Mouse (Mus musculus) heart, postnatal 0 days (tissue): ENCODE measurements at regions not wholly inside any gene's neighbourhood (a gene's known extent, or its start where the extent isn't known, plus 50 kb on each side); places are given as distances from the start of the nearest gene placed in this dataset.

Experiments
- ATAC-seq: fragments of 200-750 bp; cut with Nextera tagmentation; 2 replicates; pipeline ENCODE4 v1.8.0; 2017; ENCODE audit warnings: low read depth, moderate number of reproducible peaks, moderate library complexity; ENCODE audit not compliant: insufficient read depth
- DNase-seq: peaks from one replicate; pipeline ENCODE4 v3.0.0-alpha.2; 2016; ENCODE audit warnings: low spot score
- H3K27ac ChIP-seq: fragments of 300-500 bp; sonication (generic); 2 replicates; pipeline ENCODE4 v1.5.1; 2014; ENCODE audit warnings: low read depth, mild to moderate bottlenecking
- H3K27me3 ChIP-seq: fragments of 300-500 bp; sonication (generic); 2 replicates; pipeline ENCODE4 v1.6.1; 2014; ENCODE audit warnings: low read length, mixed read lengths; ENCODE audit not compliant: control insufficient read depth, insufficient read depth
- H3K36me3 ChIP-seq: fragments of 300-500 bp; sonication (generic); replicated peaks from 2 replicates; pipeline ENCODE4 v1.6.1; 2014; ENCODE audit warnings: low read length, mixed read lengths; ENCODE audit not compliant: control insufficient read depth, insufficient read depth
- H3K4me1 ChIP-seq: fragments of 300-500 bp; sonication (generic); 2 replicates; pipeline ENCODE4 v1.6.1; 2014; ENCODE audit warnings: antibody characterized with exemption; ENCODE audit not compliant: control insufficient read depth, insufficient read depth
- H3K4me2 ChIP-seq: fragments of 300-500 bp; sonication (generic); 2 replicates; pipeline ENCODE4 v1.6.1; 2014; ENCODE audit warnings: low read depth, mild to moderate bottlenecking, low read length, moderate library complexity
- H3K4me3 ChIP-seq: fragments of 300-500 bp; sonication (generic); 2 replicates; pipeline ENCODE4 v1.5.1; 2014; ENCODE audit warnings: low read depth, low read length
- H3K9ac ChIP-seq: fragments of 300-500 bp; sonication (generic); replicated peaks from 2 replicates; pipeline ENCODE4 v1.6.1; 2014; ENCODE audit warnings: low read depth, low read length, mixed read lengths
- H3K9me3 ChIP-seq: fragments of 300-500 bp; sonication (generic); replicated peaks from 2 replicates; pipeline ENCODE4 v1.6.1; 2016; ENCODE audit warnings: low read length; ENCODE audit not compliant: control insufficient read depth
- CTCF ChIP-seq: IDR thresholded peaks from 2 replicates; pipeline ENCODE4 v1.5.1; 2016; ENCODE audit warnings: antibody characterized with exemption, control low read depth, low read depth
- EP300 ChIP-seq: IDR thresholded peaks from 2 replicates; pipeline ENCODE4 v1.6.1; 2016; ENCODE audit warnings: antibody characterized with exemption, low read depth
- WGBS: fragments of 180-500 bp; shearing (Covaris S2); extraction: QIAGEN DNeasy Blood & Tissue Kit; methylation state at CpG from one replicate; pipeline ENCODE4 v1.1.7; 2014; 5-methylcytosine and 5-hydroxymethylcytosine counted together

DNA sequence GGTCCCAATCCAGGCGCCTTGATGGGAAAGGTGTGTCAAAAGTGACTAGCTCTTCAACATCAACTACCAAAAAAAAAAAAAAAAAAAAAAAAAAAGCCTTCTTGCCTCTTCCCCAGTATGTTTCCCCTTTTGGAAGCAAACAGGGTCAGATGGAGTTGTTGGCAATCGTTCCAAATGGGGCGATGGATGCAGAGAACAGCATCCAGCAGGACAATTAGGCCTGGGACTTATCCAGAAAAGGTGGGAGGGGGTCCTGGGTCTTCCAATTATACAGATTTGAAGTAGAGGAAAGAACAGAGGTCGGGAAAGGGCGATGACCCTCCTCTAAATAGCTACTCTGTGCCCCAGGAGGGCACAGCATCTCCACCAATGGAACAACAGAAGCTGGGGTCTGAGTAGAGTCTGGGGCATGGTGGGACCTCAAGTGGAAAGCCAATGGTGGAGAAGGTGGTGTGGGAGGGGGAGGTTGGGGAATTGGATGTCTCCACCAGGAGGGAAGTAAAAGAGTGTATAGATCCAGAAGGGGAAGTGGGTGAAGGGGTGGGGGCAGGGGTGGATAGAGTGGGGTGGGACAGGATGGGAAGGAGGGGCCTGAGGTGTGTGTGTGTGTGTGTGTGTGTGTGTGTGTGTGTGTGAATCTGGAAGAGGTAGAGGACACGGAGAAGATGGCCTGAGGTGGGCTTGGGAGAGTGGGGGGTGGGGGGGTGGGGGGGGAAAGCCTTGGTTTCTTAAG lies 102.7 kb downstream of the Nucb2 start:
- 69% methylated on average over 6 of the region's 6 CpGs for WGBS
- no peaks in the 10 kb centered on the region for H3K9me3 ChIP-seq
- no peak overlapping the region for H3K4me2 ChIP-seq
- no peak overlapping the region for H3K4me3 ChIP-seq
- H3K27ac ChIP-seq: no peak overlapping the region
- TF ChIP-seq CTCF (no peak), EP300 (no peak)
- H3K27me3 ChIP-seq: no peaks in the 10 kb centered on the region
- no peak for ATAC-seq
- H3K9ac ChIP-seq: no peak overlapping the region
- no peaks in the 10 kb centered on the region for H3K4me1 ChIP-seq
- no peaks in the 10 kb centered on the region for H3K36me3 ChIP-seq
- DNase-seq: no peak

DNA sequence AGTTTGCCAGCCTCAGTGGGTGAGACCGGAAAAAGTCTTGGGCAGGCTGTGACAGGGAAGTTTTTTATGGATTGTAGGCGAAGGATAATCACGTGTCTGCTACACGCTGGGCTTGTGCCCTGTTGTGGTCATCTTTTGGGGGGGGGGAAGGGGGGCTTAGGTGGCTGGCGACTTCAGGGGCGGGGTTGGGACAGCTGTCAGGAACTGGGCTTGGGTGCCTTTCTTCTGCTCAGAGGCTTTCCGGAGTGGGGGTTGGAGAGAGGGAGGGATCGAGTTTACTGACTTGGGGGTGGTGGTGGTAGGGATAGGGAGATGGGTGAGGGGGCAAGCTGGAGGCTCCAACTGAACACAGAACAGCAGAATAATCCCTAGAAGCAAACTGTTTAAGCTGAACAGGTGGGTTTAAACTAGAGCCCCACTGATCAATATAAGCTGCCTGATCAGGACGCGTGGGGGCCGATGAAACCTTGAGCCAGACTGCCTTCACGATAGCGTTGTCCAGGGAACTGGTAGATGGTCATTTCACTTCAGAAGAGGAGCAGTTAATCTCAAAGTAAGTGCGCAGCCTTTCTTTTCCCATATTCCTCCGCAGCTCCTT lies 103.6 kb downstream of the Nucb2 start:
- Histone ChIP-seq H3K27ac (no peak overlapping the region), H3K4me3 (peak overlapping the region; percentile 34), H3K9me3 (no peaks in the 10 kb centered on the region), H3K9ac (0 out of 2 replicates have a peak overlapping the region, but pooled peaks have one; percentile 20), H3K27me3 (no peaks in the 10 kb centered on the region), H3K4me1 (no peaks in the 10 kb centered on the region), H3K36me3 (no peaks in the 10 kb centered on the region), H3K4me2 (peak overlapping the region; percentile 61)
- no peak for TF ChIP-seq EP300
- no peak for TF ChIP-seq CTCF
- 5% methylated on average over 15 of the region's 15 CpGs for WGBS
- no peak for DNase-seq
- no peak for ATAC-seq

DNA sequence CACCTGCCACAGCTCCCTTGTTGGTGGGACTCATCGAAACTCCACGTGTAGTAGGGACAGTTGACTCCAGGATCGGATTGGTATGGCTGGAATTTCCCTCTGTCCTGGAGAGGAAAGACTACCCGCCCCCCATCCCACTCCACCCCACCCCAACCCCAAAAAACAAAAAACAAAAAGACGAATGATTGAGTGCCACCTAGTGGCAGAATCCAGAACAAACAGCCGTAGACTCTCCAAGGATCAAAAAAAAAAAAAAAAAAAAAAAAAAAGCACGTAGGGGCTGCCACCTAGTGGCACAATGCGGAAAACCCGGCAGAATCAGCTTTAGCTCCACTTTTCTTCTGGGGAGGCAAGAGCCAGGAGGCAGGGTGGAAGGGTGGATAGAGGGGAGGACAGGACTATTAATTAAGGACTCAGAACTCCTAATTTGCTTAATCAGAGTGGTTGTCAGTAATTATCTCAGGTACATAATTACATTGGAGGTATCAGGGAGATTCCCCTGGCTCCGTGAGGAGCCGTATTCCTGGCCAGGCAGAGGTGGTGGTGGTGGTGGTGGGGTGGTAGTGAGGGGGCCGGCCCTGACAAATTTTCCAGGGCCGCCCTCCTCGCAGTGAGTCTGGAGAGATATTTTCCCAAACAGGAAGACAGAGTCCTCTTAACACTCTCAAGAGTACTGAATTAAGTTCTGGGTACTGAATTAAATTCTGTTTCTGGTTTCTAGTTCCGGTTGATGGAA lies 104.3 kb downstream of the Nucb2 start:
- WGBS: 23% methylated on average over 15 of the region's 15 CpGs
- Histone ChIP-seq H3K9ac (0 out of 2 replicates have a peak overlapping the region, but pooled peaks have one; percentile 20), H3K27ac (no peak overlapping the region), H3K4me3 (peak overlapping the region; percentile 34), H3K36me3 (no peaks in the 10 kb centered on the region), H3K4me1 (no peaks in the 10 kb centered on the region), H3K4me2 (peak overlapping the region; percentile 61), H3K27me3 (no peaks in the 10 kb centered on the region), H3K9me3 (no peaks in the 10 kb centered on the region)
- TF ChIP-seq EP300 (no peak), CTCF (peak; percentile 75)
- DNase-seq: peak; percentile 70
- ATAC-seq: peak; percentile 75

DNA sequence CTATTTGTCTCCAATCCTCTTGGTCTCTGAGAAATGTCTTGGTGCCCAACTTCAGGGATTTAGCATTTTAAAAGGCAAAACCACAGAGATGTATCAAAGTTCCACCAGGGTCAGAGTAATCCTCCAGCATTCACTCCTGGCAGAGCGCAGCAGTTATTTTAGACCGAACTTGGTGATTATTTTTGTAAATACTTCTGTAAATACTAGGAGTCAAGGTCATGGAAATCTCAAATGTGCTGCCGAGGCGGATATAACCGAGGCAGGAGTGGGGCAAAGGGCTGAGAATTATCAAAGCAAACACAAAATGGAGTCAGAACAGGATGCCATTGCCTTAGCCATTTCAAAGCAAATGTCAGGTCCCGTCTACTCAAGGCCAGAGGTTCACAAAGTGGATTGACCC lies 105.2 kb downstream of the Nucb2 start:
- Histone ChIP-seq H3K9ac (no peak overlapping the region), H3K4me2 (no peak overlapping the region), H3K9me3 (no peaks in the 10 kb centered on the region), H3K4me3 (no peak overlapping the region), H3K27me3 (no peaks in the 10 kb centered on the region), H3K36me3 (no peaks in the 10 kb centered on the region), H3K27ac (no peak overlapping the region), H3K4me1 (no peaks in the 10 kb centered on the region)
- ATAC-seq (no peak), DNase-seq (no peak)
- WGBS: 77% methylated on average over 6 of the region's 6 CpGs
- no peak for TF ChIP-seq CTCF

DNA sequence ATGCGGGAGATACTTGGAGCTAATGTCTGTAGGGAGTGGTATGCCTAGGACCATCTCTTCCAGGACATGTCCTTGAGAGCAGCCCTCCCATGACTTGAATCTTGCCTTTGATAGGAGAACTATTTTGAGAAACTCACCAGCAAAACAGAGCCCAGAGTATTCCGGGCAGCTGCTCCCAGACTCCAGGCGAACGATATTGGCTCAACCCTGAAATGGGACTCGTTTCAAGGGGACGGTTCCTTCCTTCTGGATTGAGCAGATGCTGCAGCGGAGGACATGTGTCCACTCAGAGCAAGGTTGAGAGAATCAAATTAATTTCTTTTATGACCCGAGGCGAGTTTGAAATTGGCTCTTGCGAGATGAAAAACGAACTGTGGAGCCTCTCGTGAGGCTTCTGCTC lies 105.7 kb downstream of the Nucb2 start:
- TF ChIP-seq EP300: no peak
- no peak for TF ChIP-seq CTCF
- ATAC-seq: no peak
- Histone ChIP-seq H3K27ac (no peak overlapping the region), H3K27me3 (no peaks in the 10 kb centered on the region), H3K9ac (no peak overlapping the region), H3K4me2 (no peak overlapping the region), H3K4me3 (no peak overlapping the region), H3K4me1 (no peaks in the 10 kb centered on the region), H3K9me3 (no peaks in the 10 kb centered on the region), H3K36me3 (no peaks in the 10 kb centered on the region)
- 59% methylated on average over 12 of the region's 12 CpGs for WGBS
- no peak for DNase-seq
